Mouse (Mus musculus) MEL (cell line): Measurements from ENCODE around the gene Tekt4. TPM values are rescaled to one million over a fixed set of nuclear protein-coding genes. Genes with fewer than 3 reads are reported as not detected.

Experiments
- DNase-seq: peaks from one replicate; pipeline ENCODE4 v3.0.0; 2011; ENCODE audit warnings: low read depth, low spot score
- H3K27ac ChIP-seq: 2 replicates; pipeline ENCODE4 v1.5.1; 2012; ENCODE audit warnings: low read depth, mild to moderate bottlenecking, control low read depth, low read length, moderate library complexity; ENCODE audit not compliant: control insufficient read depth
- H3K27me3 ChIP-seq, 2 experiments: fragments of 150-350 bp in 1 of 2; sonication (generic) in 1 of 2; 2 replicates each; pipeline ENCODE4 v1.6.1; 2012; ENCODE audit warnings: low read length in 2 of 2, mild to moderate bottlenecking in 2 of 2, improper control_type of control experiment in 1 of 2, moderate library complexity in 1 of 2; ENCODE audit not compliant: insufficient read depth in 2 of 2, control insufficient read depth in 1 of 2
- H3K36me3 ChIP-seq, 2 experiments: 2 replicates each; pipeline ENCODE4 v1.6.1; 2012 to 2014; ENCODE audit warnings: low read length in 2 of 2, improper control_type of control experiment in 1 of 2, inconsistent platforms in 1 of 2, mild to moderate bottlenecking in 1 of 2; ENCODE audit not compliant: insufficient read depth in 2 of 2, control insufficient read depth in 1 of 2
- H3K4me1 ChIP-seq, 2 experiments: fragments of 150-350 bp in 1 of 2; sonication (generic) in 1 of 2; 2 replicates each; pipeline ENCODE4 v1.6.1; 2012; ENCODE audit warnings: low read length in 2 of 2, improper control_type of control experiment in 1 of 2, mild to moderate bottlenecking in 1 of 2; ENCODE audit not compliant: insufficient read depth in 2 of 2, control insufficient read depth in 1 of 2
- H3K4me3 ChIP-seq, 2 experiments: fragments of 150-350 bp in 1 of 2; sonication (generic) in 1 of 2; 2 replicates each; pipeline ENCODE4 v1.5.1; 2012; ENCODE audit warnings: low read depth in 2 of 2, low read length in 2 of 2, mild to moderate bottlenecking in 2 of 2, moderate library complexity in 2 of 2, control low read depth in 1 of 2, improper control_type of control experiment in 1 of 2; ENCODE audit not compliant: control insufficient read depth in 1 of 2, insufficient read depth in 1 of 2
- H3K79me2 ChIP-seq: 2 replicates; pipeline ENCODE4 v1.6.1; 2012; ENCODE audit warnings: mild to moderate bottlenecking, low read length, moderate library complexity; ENCODE audit not compliant: control insufficient read depth, poor library complexity, insufficient read depth
- H3K9ac ChIP-seq: 2 replicates; pipeline ENCODE4 v1.6.1; 2012; ENCODE audit warnings: low read depth, mild to moderate bottlenecking, control low read depth, low read length, moderate library complexity; ENCODE audit not compliant: control insufficient read depth, poor library complexity, severe bottlenecking
- H3K9me3 ChIP-seq: fragments of 150-350 bp; sonication (generic); replicated peaks from 2 replicates; pipeline ENCODE4 v1.6.1; 2012; ENCODE audit warnings: mild to moderate bottlenecking, low read length, improper control_type of control experiment, moderate library complexity; ENCODE audit not compliant: insufficient read depth
- BHLHE40 ChIP-seq: IDR thresholded peaks from 2 replicates; pipeline ENCODE4 v1.6.1; 2012; ENCODE audit warnings: low read depth, mild to moderate bottlenecking, inconsistent platforms, low read length, improper control_type of control experiment, borderline replicate concordance
- CHD2 ChIP-seq: IDR thresholded peaks from 2 replicates; pipeline ENCODE4 v1.6.1; 2011; ENCODE audit warnings: low read length, improper control_type of control experiment
- CTCF ChIP-seq, 3 experiments: IDR thresholded peaks in 2 of 3; conservative IDR thresholded peaks in 1 of 3; 2 replicates each; pipeline ENCODE4 v1.5.1; 2011 to 2012; ENCODE audit warnings: low read length in 3 of 3, low read depth in 2 of 3, mild to moderate bottlenecking in 2 of 3, improper control_type of control experiment in 1 of 3, inconsistent platforms in 1 of 3, mixed read lengths in 1 of 3, moderate library complexity in 1 of 3; ENCODE audit not compliant: control insufficient read depth in 1 of 3, insufficient read depth in 1 of 3, poor library complexity in 1 of 3, severe bottlenecking in 1 of 3
- E2F4 ChIP-seq: IDR thresholded peaks from 2 replicates; pipeline ENCODE4 v1.6.1; 2011; ENCODE audit warnings: low read depth, low read length, improper control_type of control experiment, borderline replicate concordance
- ELF1 ChIP-seq: IDR thresholded peaks from 2 replicates; pipeline ENCODE4 v1.6.1; 2014; ENCODE audit warnings: low read depth, mild to moderate bottlenecking, inconsistent platforms, low read length, improper control_type of control experiment, moderate library complexity
- GATA1 ChIP-seq: IDR thresholded peaks from 2 replicates; pipeline ENCODE4 v1.6.1; 2011; ENCODE audit warnings: low read depth, low read length, improper control_type of control experiment
- JUND ChIP-seq: IDR thresholded peaks from 2 replicates; pipeline ENCODE4 v1.6.1; 2011; ENCODE audit warnings: low read depth, mild to moderate bottlenecking, improper control_type of control experiment, low read length
- KAT2A ChIP-seq: conservative IDR thresholded peaks from 2 replicates; pipeline ENCODE4 v1.6.1; 2012; ENCODE audit warnings: low read depth, low read length, improper control_type of control experiment, inconsistent platforms
- MAX ChIP-seq: IDR thresholded peaks from 2 replicates; pipeline ENCODE4 v1.6.1; 2011; ENCODE audit warnings: low read length, improper control_type of control experiment
- MAZ ChIP-seq: IDR thresholded peaks from 2 replicates; pipeline ENCODE4 v1.6.1; 2012; ENCODE audit warnings: low read depth, mild to moderate bottlenecking, inconsistent platforms, low read length, improper control_type of control experiment
- MYB ChIP-seq: IDR thresholded peaks from 2 replicates; pipeline ENCODE4 v1.6.1; 2011; ENCODE audit warnings: mild to moderate bottlenecking, low read depth, low read length, improper control_type of control experiment
- MYC ChIP-seq: IDR thresholded peaks from 2 replicates; pipeline ENCODE4 v1.6.1; 2011; ENCODE audit warnings: low read depth, mild to moderate bottlenecking, low read length, improper control_type of control experiment, moderate library complexity
- NELFE ChIP-seq: IDR thresholded peaks from 2 replicates; pipeline ENCODE4 v1.6.1; 2011; ENCODE audit warnings: low read depth, low read length, improper control_type of control experiment
- NRF1 ChIP-seq: IDR thresholded peaks from 2 replicates; pipeline ENCODE4 v1.6.1; 2014; ENCODE audit warnings: low read depth, mild to moderate bottlenecking, inconsistent platforms, low read length, improper control_type of control experiment, moderate library complexity; ENCODE audit not compliant: poor library complexity, insufficient read depth, severe bottlenecking
- POLR2A ChIP-seq, 2 experiments: IDR thresholded peaks; 2 replicates each; pipeline ENCODE4 v1.6.1; 2011 to 2012; ENCODE audit warnings: low read length in 2 of 2, mild to moderate bottlenecking in 2 of 2, control low read depth in 1 of 2, improper control_type of control experiment in 1 of 2, low read depth in 1 of 2, moderate library complexity in 1 of 2; ENCODE audit not compliant: control insufficient read depth in 1 of 2, insufficient read depth in 1 of 2, poor library complexity in 1 of 2
- POLR2AphosphoS2 ChIP-seq: IDR thresholded peaks from 2 replicates; pipeline ENCODE4 v1.6.1; 2011; ENCODE audit warnings: low read length, improper control_type of control experiment
- POLR2AphosphoS5 ChIP-seq: IDR thresholded peaks from 2 replicates; pipeline ENCODE4 v1.6.1; 2012; ENCODE audit warnings: low read depth, borderline replicate concordance, mild to moderate bottlenecking, inconsistent platforms, low read length, moderate library complexity, mixed read lengths
- RCOR1 ChIP-seq: IDR thresholded peaks from 2 replicates; pipeline ENCODE4 v1.6.1; 2012; ENCODE audit warnings: low read depth, mild to moderate bottlenecking, inconsistent platforms, low read length, improper control_type of control experiment
- SIN3A ChIP-seq: IDR thresholded peaks from 2 replicates; pipeline ENCODE4 v1.6.1; 2012; ENCODE audit warnings: low read length, improper control_type of control experiment, inconsistent platforms
- SMC3 ChIP-seq: IDR thresholded peaks from 2 replicates; pipeline ENCODE4 v1.6.1; 2011; ENCODE audit warnings: low read depth, low read length, improper control_type of control experiment
- TCF12 ChIP-seq: IDR thresholded peaks from 2 replicates; pipeline ENCODE4 v1.6.1; 2014; ENCODE audit warnings: low read depth, mild to moderate bottlenecking, inconsistent platforms, low read length, improper control_type of control experiment, moderate library complexity
- UBTF ChIP-seq: IDR thresholded peaks from 2 replicates; pipeline ENCODE4 v1.6.1; 2012; ENCODE audit warnings: low read depth, mild to moderate bottlenecking, inconsistent platforms, low read length, improper control_type of control experiment, moderate library complexity, borderline replicate concordance; ENCODE audit not compliant: insufficient read depth
- USF1 ChIP-seq: IDR thresholded peaks from 2 replicates; pipeline ENCODE4 v1.6.1; 2014; ENCODE audit warnings: low read depth, mild to moderate bottlenecking, inconsistent platforms, low read length, improper control_type of control experiment, moderate library complexity
- USF2 ChIP-seq, 2 experiments: IDR thresholded peaks; 2 replicates each; pipeline ENCODE4 v1.6.1; 2011 to 2012; ENCODE audit warnings: improper control_type of control experiment in 2 of 2, low read length in 2 of 2, borderline replicate concordance in 1 of 2, inconsistent platforms in 1 of 2, low read depth in 1 of 2, mild to moderate bottlenecking in 1 of 2; ENCODE audit not compliant: insufficient read depth in 1 of 2
- ZKSCAN1 ChIP-seq: IDR thresholded peaks from 2 replicates; pipeline ENCODE4 v1.6.1; 2012; ENCODE audit warnings: low read depth, mild to moderate bottlenecking, inconsistent platforms, low read length, improper control_type of control experiment, moderate library complexity
- ZNF384 ChIP-seq: IDR thresholded peaks from 2 replicates; pipeline ENCODE4 v1.6.1; 2012; ENCODE audit warnings: low read depth, mild to moderate bottlenecking, inconsistent platforms, low read length, improper control_type of control experiment
- polyA plus RNA-seq, 2 experiments: library from polyadenylated mRNA; stranded (reverse) in 1 of 2; unstranded in 1 of 2; fragments of >175 nt in 1 of 2; fragments of >200 nt in 1 of 2; gene quantifications; 2 replicates each; pipeline versions ENCODE4 v1.2.1 to v1.2.4; 2012; ENCODE audit warnings: low replicate concordance in 2 of 2, low read depth in 1 of 2; ENCODE audit not compliant: insufficient read length in 2 of 2, insufficient read depth in 1 of 2, missing spikeins in 1 of 2
- total RNA-seq: library from RNA; depleted of rRNA; stranded (reverse); fragments of 300-350 nt; gene quantifications from 2 replicates; pipeline ENCODE4 v1.2.3, GENCODE M21; 2012

Gene Tekt4
- total and polyA plus RNA-seq, 3 experiments = not detected

DNA sequence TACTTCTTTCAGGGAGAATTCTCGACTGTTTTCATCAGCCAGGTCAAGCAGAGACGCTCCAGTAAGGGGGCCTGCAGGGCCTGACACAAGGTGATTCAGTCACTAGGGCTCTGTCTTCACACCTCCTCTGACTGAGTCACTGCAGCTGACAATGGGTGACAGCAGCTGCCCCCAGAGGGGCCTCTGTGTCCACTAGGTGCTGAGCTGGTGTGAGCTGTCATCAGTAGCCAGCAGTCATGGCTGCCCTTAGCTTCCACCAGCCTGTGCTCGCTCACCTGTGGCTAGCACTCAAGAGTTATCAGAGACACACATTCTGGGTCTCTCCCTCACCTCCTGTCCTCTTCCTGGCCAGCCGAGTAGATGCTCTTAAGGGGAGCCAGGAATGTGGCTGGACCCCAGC, 26.4 kb downstream of the Tekt4 start:
- DNase-seq = no peak
- H3K4me1 ChIP-seq = no peaks in the 10 kb centered on the region
- H3K27ac ChIP-seq = no peak overlapping the region
- TF ChIP-seq CTCF (IDR thresholded peaks at IDR 0.05 in 2 of 3, conservative IDR thresholded peaks at IDR 0.05 in 1 of 3; ENCODE audit: control insufficient read depth in 1 of 3, insufficient read depth in 1 of 3, low read depth in 2 of 3, low read length in 3 of 3, poor library complexity in 1 of 3, severe bottlenecking in 1 of 3) (no peak), KAT2A (no peak), ELF1 (no peak), NRF1 (no peak), ZKSCAN1 (no peak), JUND (no peak), MAX (no peak), TCF12 (no peak), RCOR1 (no peak), MAZ (no peak), USF1 (no peak), E2F4 (no peak), BHLHE40 (no peak), GATA1 (no peak), ZNF384 (no peak), MYC (no peak)
- TF ChIP-seq, all 39 proteins: peak for 0
- no peaks in the 10 kb centered on the region for H3K9me3 ChIP-seq
- H3K4me3 ChIP-seq = no peak overlapping the region
- peaks cover 10 to 19% of the 10 kb centered on the region in 2 experiments for H3K27me3 ChIP-seq
- no peaks in the 10 kb centered on the region for H3K36me3 ChIP-seq
- no peak overlapping the region for H3K9ac ChIP-seq
- H3K79me2 ChIP-seq = no peaks in the 10 kb centered on the region

DNA sequence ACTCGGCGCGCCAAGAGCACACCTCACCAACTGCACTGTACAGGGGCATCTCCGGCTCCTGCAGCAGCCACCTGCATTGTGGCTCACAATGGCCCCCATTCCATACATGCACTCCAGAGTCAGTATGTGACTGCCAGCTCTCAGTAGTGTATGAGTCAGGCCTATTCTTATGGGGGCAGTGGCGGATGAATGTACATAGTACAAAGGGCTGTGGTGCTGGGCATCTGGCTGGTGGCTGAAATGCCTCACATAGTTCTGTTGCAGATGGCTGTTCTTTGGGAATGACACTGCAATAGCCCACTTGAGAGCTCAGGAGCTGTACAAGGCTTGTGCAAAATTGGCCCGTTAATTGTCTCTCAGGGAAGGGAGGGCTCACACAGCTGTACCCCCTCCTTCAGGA, 27.7 kb downstream of the Tekt4 start:
- DNase-seq = no peak
- H3K79me2 ChIP-seq = no peaks in the 10 kb centered on the region
- no peaks in the 10 kb centered on the region for H3K9me3 ChIP-seq
- H3K27me3 ChIP-seq = peaks cover 10 to 19% of the 10 kb centered on the region in 2 experiments
- TF ChIP-seq USF2 (IDR thresholded peaks at IDR 0.05; ENCODE audit: borderline replicate concordance in 1 of 2, insufficient read depth in 1 of 2, low read depth in 1 of 2, low read length in 2 of 2) = no peak
- TF ChIP-seq MYB = no peak
- no peak for TF ChIP-seq MAZ
- no peak for TF ChIP-seq NELFE
- no peak for TF ChIP-seq SMC3
- TF ChIP-seq KAT2A = no peak
- no peak for TF ChIP-seq POLR2AphosphoS2
- no peak for TF ChIP-seq TCF12
- no peak for TF ChIP-seq CHD2
- TF ChIP-seq POLR2AphosphoS5 = no peak
- TF ChIP-seq SIN3A = no peak
- TF ChIP-seq USF1 = no peak
- TF ChIP-seq CTCF (IDR thresholded peaks at IDR 0.05 in 2 of 3, conservative IDR thresholded peaks at IDR 0.05 in 1 of 3; ENCODE audit: control insufficient read depth in 1 of 3, insufficient read depth in 1 of 3, low read depth in 2 of 3, low read length in 3 of 3, poor library complexity in 1 of 3, severe bottlenecking in 1 of 3) = no peak
- TF ChIP-seq RCOR1 = no peak
- TF ChIP-seq POLR2A (IDR thresholded peaks at IDR 0.05; ENCODE audit: control insufficient read depth in 1 of 2, insufficient read depth in 1 of 2, low read depth in 1 of 2, low read length in 2 of 2, poor library complexity in 1 of 2) = no peak
- TF ChIP-seq UBTF = no peak
- H3K36me3 ChIP-seq = no peaks in the 10 kb centered on the region
- no peak overlapping the region for H3K27ac ChIP-seq
- H3K4me3 ChIP-seq = no peak overlapping the region
- no peaks in the 10 kb centered on the region for H3K4me1 ChIP-seq
- H3K9ac ChIP-seq = no peak overlapping the region
